Mouse (Mus musculus): ENCODE measurements around the gene Hdgf.
A peak's percentile ranks its signal among the peaks of the same experiment; 100 is the strongest.

Hdgf gene

DNA sequence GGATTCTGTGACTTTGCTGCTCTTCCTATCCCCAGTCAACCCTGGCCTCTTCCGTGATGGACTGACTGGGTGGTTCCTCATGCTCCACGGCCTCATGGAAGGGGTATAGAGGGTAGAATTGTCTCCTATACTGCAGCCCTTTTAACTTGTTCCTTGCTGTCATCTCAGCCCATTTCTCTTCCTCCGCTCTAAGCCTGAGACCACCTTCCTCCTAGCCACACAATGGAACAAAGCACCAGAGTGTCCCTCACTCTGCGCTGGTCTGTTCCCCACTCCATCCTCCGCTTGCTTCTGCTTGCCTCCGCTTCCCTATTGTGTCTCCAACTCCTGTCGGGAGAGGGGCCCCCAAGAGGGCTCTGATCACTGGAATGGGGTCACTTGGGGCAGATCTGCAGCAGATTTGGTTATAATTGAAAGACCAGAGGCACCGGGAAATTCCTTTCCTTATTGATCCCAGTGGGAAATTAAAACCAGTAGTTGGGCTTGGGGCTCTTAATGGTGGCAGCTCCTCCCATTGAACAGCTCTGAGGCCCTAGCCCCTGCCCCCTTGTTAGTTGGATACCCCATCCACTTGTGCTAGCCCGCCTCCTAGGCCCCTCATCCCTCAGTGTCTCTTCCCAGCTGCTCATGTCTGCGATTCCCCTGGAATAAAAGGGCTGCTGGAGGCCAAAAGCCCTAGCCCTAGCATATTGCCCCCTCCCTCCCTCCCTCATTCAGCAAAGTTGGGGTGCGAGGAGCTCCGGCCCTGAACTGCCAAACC, 39.8 kb downstream of the Hdgf start:
- no peak for DNase-seq (ENCODE audit: low spot score in 2 of 2)

DNA sequence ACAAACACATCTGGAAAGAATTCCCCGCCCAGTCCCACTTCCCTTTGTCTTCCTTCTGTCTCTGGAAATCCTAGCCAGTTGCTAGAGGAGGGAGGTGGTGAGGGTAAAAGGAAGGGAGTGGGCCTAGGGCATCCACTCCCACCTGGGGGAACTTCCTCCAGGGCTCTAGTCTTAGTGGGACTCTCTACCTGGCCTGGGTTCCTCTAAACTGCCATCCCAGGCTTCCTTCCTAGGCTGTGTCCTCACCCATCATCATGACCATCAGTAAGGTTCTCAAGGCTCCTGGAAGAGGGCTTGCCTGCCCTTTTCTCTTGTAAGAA, 40.4 kb downstream of the Hdgf start:
- no peak for DNase-seq (ENCODE audit: low spot score in 2 of 2)

GRCm38 (mm10) chr3:87947056-87947810, 41.1 kb downstream of the Hdgf start:
- DNase-seq (ENCODE audit: low spot score in 2 of 2), result no peak

DNA sequence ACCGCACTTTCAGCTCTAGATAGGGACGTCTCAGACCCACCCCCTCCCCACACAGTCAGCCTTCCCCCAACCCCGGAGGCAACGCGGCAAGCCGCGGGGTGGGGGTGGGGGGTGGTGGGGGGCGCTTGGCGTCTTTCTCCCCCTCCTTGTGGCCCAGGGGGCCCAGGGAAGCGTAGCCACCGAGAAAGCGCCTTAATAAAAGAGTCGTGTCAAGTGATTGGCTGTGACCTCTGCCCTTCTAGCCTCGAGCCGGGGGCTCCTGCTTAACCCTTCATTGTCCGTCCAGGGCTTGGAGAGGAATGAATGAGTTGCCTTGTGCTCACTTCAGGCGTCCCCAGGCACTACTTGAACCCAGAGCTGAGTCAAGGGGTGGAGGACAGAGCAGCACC, 41.7 kb downstream of the Hdgf start:
- no peak for DNase-seq (ENCODE audit: low spot score in 2 of 2)

DNA sequence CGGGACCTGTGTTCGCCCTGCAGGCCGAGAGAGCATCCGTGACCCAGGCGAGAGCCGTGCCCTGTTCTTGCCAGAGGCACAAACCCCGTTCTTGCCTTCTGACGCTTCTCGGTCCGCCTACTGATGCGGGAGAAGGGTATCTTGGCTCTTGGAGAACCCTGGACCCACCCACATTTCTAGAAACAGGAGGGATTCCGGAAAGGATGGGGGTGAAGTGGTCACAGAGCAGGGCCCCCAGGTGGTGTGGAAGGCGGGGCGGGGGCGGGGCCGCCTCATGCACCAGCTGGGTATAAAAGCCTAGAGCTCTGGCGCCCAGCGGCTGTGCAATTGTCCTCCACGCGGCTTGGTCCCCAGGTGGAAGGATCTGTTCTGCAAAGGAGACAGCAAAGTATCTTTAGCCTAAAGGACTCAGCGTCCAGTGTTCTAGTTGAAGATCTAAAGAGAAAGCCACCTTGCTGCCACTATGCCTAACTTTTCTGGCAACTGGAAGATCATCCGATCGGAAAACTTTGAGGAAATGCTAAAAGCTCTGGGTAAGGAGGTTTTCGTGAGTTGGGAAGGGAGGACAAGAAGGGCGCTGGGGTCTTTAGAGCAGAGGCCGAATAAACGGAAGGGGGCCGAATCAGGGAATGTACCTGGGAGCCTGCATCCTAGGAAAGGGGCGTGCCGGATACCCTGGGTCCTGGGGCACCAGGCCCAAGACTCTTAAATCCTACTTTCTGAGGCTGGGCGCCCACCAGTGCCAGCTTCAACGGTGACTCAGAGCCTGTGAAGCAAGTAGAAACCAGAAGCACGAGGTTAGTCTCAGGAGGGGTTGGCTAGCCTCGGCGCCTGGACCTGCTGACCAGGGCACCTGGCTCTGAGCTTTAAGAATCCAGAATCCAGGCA, 42.5 kb downstream of the Hdgf start, which contains the start of gene Crabp2:
Crabp2 (plus strand) TSS at position 289 of the 888 bp plus-strand sequence.
- no peak for DNase-seq (ENCODE audit: low spot score in 2 of 2)

GRCm38 (mm10) chr3:87949266-87949954, 43.3 kb downstream of the Hdgf start:
- no peak for DNase-seq (ENCODE audit: low spot score in 2 of 2)

- no peak for DNase-seq (ENCODE audit: low spot score in 2 of 2)
Measured at GRCm38 (mm10) chr3:87949955-87950515, 43.9 kb downstream of the Hdgf start.

- DNase-seq (ENCODE audit: low spot score in 2 of 2), result no peak
Measured at GRCm38 (mm10) chr3:87951946-87952345, 45.8 kb downstream of the Hdgf start.

DNA sequence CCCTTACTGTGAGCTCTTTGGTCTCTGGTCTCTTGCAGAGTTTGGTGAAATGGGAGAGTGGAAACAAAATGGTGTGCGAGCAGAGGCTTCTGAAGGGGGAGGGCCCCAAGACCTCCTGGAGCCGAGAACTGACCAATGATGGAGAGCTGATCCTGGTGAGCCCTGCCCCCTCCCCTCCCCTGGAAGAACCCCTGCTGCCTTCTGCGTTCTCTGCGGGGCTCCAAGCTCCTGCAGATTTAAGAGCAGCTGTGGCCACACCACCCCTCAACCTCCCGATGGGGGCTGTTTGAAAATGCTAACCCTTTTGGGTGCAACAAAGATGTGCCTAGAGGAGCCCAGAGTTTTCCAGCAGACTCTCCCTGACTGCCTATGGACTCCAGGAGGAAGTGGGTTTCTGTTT, 46.3 kb downstream of the Hdgf start:
- no peak for DNase-seq (ENCODE audit: low spot score in 2 of 2)

GRCm38 (mm10) chr3:87958056-87958455, 51.9 kb downstream of the Hdgf start:
- DNase-seq (ENCODE audit: low spot score in 2 of 2), result no peak

GRCm38 (mm10) chr3:87958476-87958875, 52.4 kb downstream of the Hdgf start:
- no peak for DNase-seq (ENCODE audit: low spot score in 2 of 2)

- DNase-seq (ENCODE audit: low spot score in 2 of 2), result no peak
Measured at GRCm38 (mm10) chr3:87958967-87959366, 52.8 kb downstream of the Hdgf start.

DNA sequence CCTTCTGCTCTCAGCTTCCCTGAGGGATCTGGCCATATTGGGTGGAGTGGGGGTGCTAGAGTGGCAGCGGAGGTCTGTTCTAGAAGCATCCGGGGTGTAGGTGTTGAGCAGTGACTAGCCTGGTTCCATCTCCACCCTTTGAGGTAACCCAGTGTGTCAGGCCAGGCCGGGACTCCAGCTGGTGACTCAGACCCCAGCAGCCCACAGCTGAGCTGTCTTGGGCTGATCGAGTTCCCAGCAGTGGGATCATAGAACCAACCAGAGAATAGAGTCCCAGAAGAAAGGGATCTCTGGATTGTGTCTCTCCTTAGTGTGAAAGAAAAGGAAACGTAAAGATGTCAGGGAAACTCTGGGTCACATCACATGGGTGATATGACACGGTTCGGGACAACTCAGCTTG, 53.2 kb downstream of the Hdgf start:
- no peak for DNase-seq (ENCODE audit: low spot score in 2 of 2)

GRCm38 (mm10) chr3:87960191-87960585, 54.1 kb downstream of the Hdgf start:
- DNase-seq (ENCODE audit: low spot score in 2 of 2), result no peak

DNA sequence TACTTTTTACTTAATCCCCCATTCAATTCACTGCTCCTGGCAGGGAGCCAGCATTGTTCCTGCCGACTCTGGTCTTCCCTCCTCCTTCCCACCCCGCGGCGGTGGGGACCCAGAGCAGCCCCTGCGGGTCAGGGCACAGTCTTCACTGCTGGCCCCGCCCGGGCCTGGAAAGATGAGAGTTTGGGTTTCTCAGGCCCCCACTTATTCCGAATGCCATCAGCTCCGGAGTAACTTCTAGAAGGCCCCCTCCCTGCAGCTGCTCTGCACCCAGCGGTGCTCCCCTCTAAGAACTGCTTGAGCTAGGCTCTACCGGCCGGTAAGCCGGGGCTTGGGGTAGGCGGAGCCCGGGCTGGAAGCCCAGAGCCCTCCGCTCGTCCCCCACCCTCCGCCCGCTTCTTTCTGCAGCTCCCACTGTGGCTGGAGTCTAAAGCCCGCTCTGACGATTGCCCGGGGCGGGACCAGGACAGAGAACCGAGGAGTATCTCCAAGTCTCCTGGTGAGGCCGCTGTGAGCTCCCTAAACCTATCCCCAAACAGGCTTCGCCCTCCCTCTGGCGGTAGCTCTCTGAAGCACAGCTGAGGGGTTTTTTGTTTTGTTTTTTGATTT, 54.6 kb downstream of the Hdgf start:
- DNase-seq (ENCODE audit: low spot score in 2 of 2), result peak; percentile 63 to 86

Measured in cerebellum, postnatal 4 days (tissue).